ENCODE assay signal across 8 mouse cellular contexts in genomic region chr4:135945706-135946105, GRCm38 (mm10). TPM values are rescaled to one million over a fixed set of nuclear protein-coding genes. Genes with fewer than 3 reads are reported as not detected.
DNase-seq lines count a peak whose midpoint lies in the region; ATAC-seq and TF ChIP-seq lines count a peak whose summit lies in the region.

No protein-coding gene starts in this region.

- no peak for TF ChIP-seq CTCF in lung, adult 2 months (IDR thresholded peaks at IDR 0.05; ENCODE audit: insufficient read depth, low read length)

- H3K27me3 ChIP-seq in forebrain, embryonic 11.5 days (ENCODE audit: control insufficient read depth, insufficient read depth, low read length) = no peaks in the 10 kb centered on the region
- H3K27me3 ChIP-seq in limb, embryonic 14.5 days (ENCODE audit: control insufficient read depth, insufficient read depth, low read length) = no peaks in the 10 kb centered on the region

- no peak for ATAC-seq in forebrain, embryonic 11.5 days (replicated peaks; ENCODE audit: low FRiP score)
- no peak for ATAC-seq in limb, embryonic 14.5 days (ENCODE audit: low FRiP score, low read depth)
- ATAC-seq in neutrophil, adult 5-6 weeks (ENCODE audit: extremely low read depth, insufficient number of reproducible peaks, low FRiP score, poor library complexity, severe bottlenecking) = peak; percentile 46

- peak overlapping the region; percentile 82 for H3K4me3 ChIP-seq in lung, adult 2 months (replicated peaks; ENCODE audit: extremely low read depth, low read depth, low read length)
- peak overlapping the region; percentile 79 for H3K4me3 ChIP-seq in forebrain, embryonic 11.5 days (ENCODE audit: low read depth, low read length)
- H3K4me3 ChIP-seq in limb, embryonic 14.5 days (replicated peaks; ENCODE audit: low read length) = peak overlapping the region; percentile 79

- H3K9ac ChIP-seq in forebrain, embryonic 11.5 days (ENCODE audit: low read length) = peak overlapping the region; percentile 45; the same call in 1 of the 2 replicates
- H3K9ac ChIP-seq in limb, embryonic 14.5 days (ENCODE audit: low read depth, low read length, severe bottlenecking) = peak overlapping the region; percentile 71; the same call in 1 of the 2 replicates

- H3K36me3 ChIP-seq in forebrain, embryonic 11.5 days (ENCODE audit: control insufficient read depth, insufficient read depth, low read length) = no peaks in the 10 kb centered on the region; the same call in 1 of the 2 replicates
- peaks cover 7% of the 10 kb centered on the region; the same call in 1 of the 2 replicates for H3K36me3 ChIP-seq in limb, embryonic 14.5 days (ENCODE audit: control insufficient read depth, insufficient read depth, low read length)

- H3K4me1 ChIP-seq in lung, adult 2 months (ENCODE audit: control insufficient read depth, insufficient read depth, low read length) = peaks cover 10% of the 10 kb centered on the region
- 0 out of 2 replicates have a peak, but pooled peaks cover 3% of the 10 kb centered on the region for H3K4me1 ChIP-seq in forebrain, embryonic 11.5 days (replicated peaks; ENCODE audit: control insufficient read depth, insufficient read depth, low read length)
- peaks cover 9% of the 10 kb centered on the region; the same call in 1 of the 2 replicates for H3K4me1 ChIP-seq in limb, embryonic 14.5 days (ENCODE audit: control insufficient read depth, insufficient read depth, low read length)

- no peak overlapping the region for H3K27ac ChIP-seq in forebrain, embryonic 11.5 days (ENCODE audit: low read depth, low read length)
- H3K27ac ChIP-seq in limb, embryonic 14.5 days (replicated peaks; ENCODE audit: low read depth, low read length) = peak overlapping the region; percentile 49; the same call in 1 of the 2 replicates

- WGBS in lung, adult 2 months = 72% methylated on average over 10 of the region's 10 CpGs
- 79% methylated on average over 10 of the region's 10 CpGs for WGBS in forebrain, embryonic 11.5 days
- WGBS in limb, embryonic 14.5 days = 73% methylated on average over 10 of the region's 10 CpGs

- H3K4me2 ChIP-seq in forebrain, embryonic 11.5 days (ENCODE audit: low read depth, low read length, severe bottlenecking) = peak overlapping the region; percentile 88
- H3K4me2 ChIP-seq in limb, embryonic 14.5 days (replicated peaks; ENCODE audit: low read depth, low read length, severe bottlenecking) = peak overlapping the region; percentile 54

- no peaks in the 10 kb centered on the region for H3K9me3 ChIP-seq in forebrain, embryonic 11.5 days (ENCODE audit: control insufficient read depth, low read length)
- no peaks in the 10 kb centered on the region for H3K9me3 ChIP-seq in limb, embryonic 14.5 days (ENCODE audit: control insufficient read depth, low read length)

- TF ChIP-seq POLR2A in lung, adult 2 months (IDR thresholded peaks at IDR 0.05; ENCODE audit: borderline replicate concordance, extremely low read depth, low read depth, low read length) = no peak
- TF ChIP-seq POLR2A in limb, embryonic 14.5 days (IDR thresholded peaks at IDR 0.05; ENCODE audit: borderline replicate concordance, extremely low read depth, insufficient read depth, insufficient read length) = no peak

- no peak for DNase-seq in lung, adult 2 months
- no peak for DNase-seq in lung, postnatal 10 days
- DNase-seq in forebrain, embryonic 11.5 days (ENCODE audit: low spot score) = no peak
- no peak for DNase-seq in limb, embryonic 14.5 days (ENCODE audit: low spot score)
- DNase-seq in cerebellum, postnatal 4 days (ENCODE audit: low spot score in 2 of 2) = no peak
- DNase-seq in cerebellum, postnatal 25 days = no peak
- DNase-seq in retina, embryonic 14.5 days (ENCODE audit: low spot score) = no peak

RNA-seq across cellular contexts. Expression of gene Hmgcl, which starts 0.5 kb away (rescaled TPM):
- polyA plus RNA-seq in lung, adult 2 months (2012; rRNA removed) = 43.8 and 49.6 TPM in 2 replicates
- polyA plus RNA-seq in forebrain, embryonic 11.5 days (2014; fragmentation: Nextera tagmentation; extraction: Ambion mirVana) = 55.9 and 59.9 TPM in 2 replicates
- polyA plus RNA-seq in limb, embryonic 14.5 days (2012; rRNA removed) = 60.8 and 69.7 TPM in 2 replicates
- polyA plus RNA-seq in limb, embryonic 14.5 days (2014; fragmentation: Nextera tagmentation; extraction: Ambion mirVana) = 93.4 and 97.6 TPM in 2 replicates
- total RNA-seq in neutrophil, adult 5-6 weeks (2017) = 97.1 and 111 TPM in 2 replicates

RNA-seq across cellular contexts. Expression of gene Gale, which starts 17.8 kb away (rescaled TPM):
- 19.5 and 25.0 TPM in 2 replicates for polyA plus RNA-seq in lung, adult 2 months (2012; rRNA removed)
- polyA plus RNA-seq in forebrain, embryonic 11.5 days (2014; fragmentation: Nextera tagmentation; extraction: Ambion mirVana) = 29.9 and 32.5 TPM in 2 replicates
- 83.7 and 101 TPM in 2 replicates for polyA plus RNA-seq in limb, embryonic 14.5 days (2012; rRNA removed)
- polyA plus RNA-seq in limb, embryonic 14.5 days (2014; fragmentation: Nextera tagmentation; extraction: Ambion mirVana) = 52.0 and 59.3 TPM in 2 replicates
- total RNA-seq in neutrophil, adult 5-6 weeks (2017) = 8.0 and 10.3 TPM in 2 replicates

RNA-seq across cellular contexts. Expression of gene Fuca1, which starts 25.2 kb away (rescaled TPM):
- 51.5 and 64.0 TPM in 2 replicates for polyA plus RNA-seq in lung, adult 2 months (2012; rRNA removed)
- polyA plus RNA-seq in forebrain, embryonic 11.5 days (2014; fragmentation: Nextera tagmentation; extraction: Ambion mirVana) = 42.3 and 49.2 TPM in 2 replicates
- polyA plus RNA-seq in limb, embryonic 14.5 days (2012; rRNA removed) = 45.6 and 50.1 TPM in 2 replicates
- polyA plus RNA-seq in limb, embryonic 14.5 days (2014; fragmentation: Nextera tagmentation; extraction: Ambion mirVana) = 80.8 and 92.8 TPM in 2 replicates
- 366 and 368 TPM in 2 replicates for total RNA-seq in neutrophil, adult 5-6 weeks (2017)

RNA-seq across cellular contexts. Expression of gene Lypla2, which starts 26.7 kb away (rescaled TPM):
- polyA plus RNA-seq in lung, adult 2 months (2012; rRNA removed) = 123 TPM in 2 replicates
- 169 and 178 TPM in 2 replicates for polyA plus RNA-seq in forebrain, embryonic 11.5 days (2014; fragmentation: Nextera tagmentation; extraction: Ambion mirVana)
- 106 and 133 TPM in 2 replicates for polyA plus RNA-seq in limb, embryonic 14.5 days (2012; rRNA removed)
- polyA plus RNA-seq in limb, embryonic 14.5 days (2014; fragmentation: Nextera tagmentation; extraction: Ambion mirVana) = 105 and 117 TPM in 2 replicates
- 41.0 and 44.9 TPM in 2 replicates for total RNA-seq in neutrophil, adult 5-6 weeks (2017)

RNA-seq across cellular contexts. Expression of gene Pithd1, which starts 41.4 kb away (rescaled TPM):
- polyA plus RNA-seq in lung, adult 2 months (2012; rRNA removed) = 33.5 and 48.0 TPM in 2 replicates
- polyA plus RNA-seq in forebrain, embryonic 11.5 days (2014; fragmentation: Nextera tagmentation; extraction: Ambion mirVana) = 64.9 and 67.6 TPM in 2 replicates
- 49.1 and 50.2 TPM in 2 replicates for polyA plus RNA-seq in limb, embryonic 14.5 days (2012; rRNA removed)
- polyA plus RNA-seq in limb, embryonic 14.5 days (2014; fragmentation: Nextera tagmentation; extraction: Ambion mirVana) = 52.6 and 59.9 TPM in 2 replicates
- 58.7 and 77.3 TPM in 2 replicates for total RNA-seq in neutrophil, adult 5-6 weeks (2017)
